Mouse (Mus musculus) lung, embryonic 16.5 days (tissue): ENCODE data around the gene Il11. TPM values are rescaled to one million over a fixed set of nuclear protein-coding genes. Genes with fewer than 3 reads are reported as not detected.
"Not testable (repeated sequence)": the region's sequence is repeated elsewhere in the genome, so short reads cannot be mapped to it uniquely, and the experiment has no call there.

Experiments used
- ATAC-seq: fragments of 200-750 bp; cut with Nextera tagmentation; 2 replicates; pipeline ENCODE4 v1.8.0; 2017; ENCODE audit warnings: low read depth, mild to moderate bottlenecking, moderate library complexity
- H3K27ac ChIP-seq: fragments of 300-500 bp; sonication (generic); 2 replicates; pipeline ENCODE4 v1.5.1; 2014; ENCODE audit warnings: mild to moderate bottlenecking, control low read depth, low read length
- H3K27me3 ChIP-seq: fragments of 300-500 bp; sonication (generic); 2 replicates; pipeline ENCODE4 v1.6.1; 2014; ENCODE audit warnings: low read depth, low read length, mixed read lengths; ENCODE audit not compliant: control insufficient read depth, insufficient read depth
- H3K36me3 ChIP-seq: fragments of 300-500 bp; sonication (generic); 2 replicates; pipeline ENCODE4 v1.6.1; 2014; ENCODE audit warnings: low read length; ENCODE audit not compliant: control insufficient read depth, insufficient read depth
- H3K4me1 ChIP-seq: fragments of 300-500 bp; sonication (generic); replicated peaks from 2 replicates; pipeline ENCODE4 v1.6.1; 2014; ENCODE audit warnings: low read length, mixed read lengths; ENCODE audit not compliant: control insufficient read depth, insufficient read depth
- H3K4me2 ChIP-seq: fragments of 300-500 bp; sonication (generic); 2 replicates; pipeline ENCODE4 v1.6.1; 2014; ENCODE audit warnings: low read depth, low read length, control low read depth
- H3K4me3 ChIP-seq: fragments of 300-500 bp; sonication (generic); 2 replicates; pipeline ENCODE4 v1.5.1; 2014; ENCODE audit warnings: mild to moderate bottlenecking, low read length, control low read depth
- H3K9ac ChIP-seq: fragments of 300-500 bp; sonication (generic); 2 replicates; pipeline ENCODE4 v1.6.1; 2014; ENCODE audit warnings: low read length, control low read depth
- H3K9me3 ChIP-seq: fragments of 300-500 bp; sonication (generic); 2 replicates; pipeline ENCODE4 v1.6.1; 2016; ENCODE audit warnings: low read length; ENCODE audit not compliant: control insufficient read depth
- WGBS: fragments of 180-500 bp; shearing (Covaris S2); extraction: QIAGEN DNeasy Blood & Tissue Kit; methylation state at CpG from one replicate; pipeline ENCODE4 v1.1.7; 2014; 5-methylcytosine and 5-hydroxymethylcytosine counted together
- polyA plus RNA-seq: library from polyadenylated mRNA; unstranded; fragments of >200 nt; fragmentation: Nextera tagmentation; extraction: Ambion mirVana; gene quantifications from 2 replicates; pipeline ENCODE4 v1.2.1, GENCODE M21; 2015

The Il11 gene
- polyA plus RNA-seq, 1 experiment from 2014 or later: 0.19 TPM

DNA sequence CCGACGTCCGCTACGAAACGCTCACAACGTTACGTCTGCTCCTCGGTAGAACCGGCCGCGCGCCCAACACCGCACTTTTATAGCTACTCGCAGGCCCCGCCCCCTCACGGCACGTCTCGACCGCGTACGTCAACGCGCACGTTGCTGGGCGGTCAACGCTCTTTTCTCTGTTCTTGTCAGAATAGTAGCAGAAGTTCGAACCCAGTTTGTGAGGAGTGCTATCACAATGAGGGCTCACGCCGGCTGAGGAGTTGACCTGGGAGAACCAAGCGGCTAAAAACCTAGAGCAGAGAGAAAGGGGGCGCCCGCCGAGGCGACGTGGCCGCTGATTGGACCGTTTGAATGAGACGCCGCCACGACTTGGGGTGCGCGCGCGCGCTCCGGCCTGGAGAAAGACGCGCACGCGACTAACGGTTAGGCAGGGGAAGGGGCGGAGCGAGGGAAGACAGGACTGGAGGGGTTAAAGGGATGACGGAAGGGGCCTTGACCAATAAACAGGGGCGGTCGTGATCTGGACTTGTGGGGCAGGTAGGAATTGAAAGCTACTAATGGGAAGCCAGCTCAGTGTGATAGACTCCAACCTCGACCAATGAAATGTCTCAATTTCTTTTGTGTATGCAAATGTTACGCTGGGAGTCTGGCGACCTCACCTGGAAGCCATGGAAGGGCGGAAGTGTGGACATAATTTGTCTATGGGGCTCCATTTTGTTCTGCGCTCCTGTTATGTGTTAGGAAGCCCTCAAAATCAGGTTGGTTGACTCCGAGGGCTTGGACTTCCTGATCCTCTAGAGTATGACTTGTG is 29.8 kb upstream of the Il11 start, which contains the start of gene Ube2s:
TSS of gene Ube2s (minus strand) at position 288 of the 802 bp plus-strand sequence.
- Histone ChIP-seq H3K4me3 (peak within 1 kb of the TSS; percentile 99), H3K36me3 (peaks cover 14% of the 10 kb centered on the region), H3K9me3 (no peaks in the 10 kb centered on the region), H3K27ac (peak within 1 kb of the TSS; percentile 99), H3K9ac (peak within 1 kb of the TSS; percentile 100), H3K4me1 (peaks cover 22% of the 10 kb centered on the region), H3K27me3 (no peaks in the 10 kb centered on the region), H3K4me2 (peak within 1 kb of the TSS; percentile 80)
- peak; percentile 99 for ATAC-seq
- WGBS: under 1% methylated on average over 62 of the region's 62 CpGs

GRCm38 (mm10) chr7:4811842-4812302 is 29.2 kb upstream of the Il11 start:
- WGBS: under 1% methylated on average over 24 of the region's 36 CpGs
- Histone ChIP-seq H3K4me3 (peak overlapping the region; percentile 99), H3K27ac (peak overlapping the region; percentile 99), H3K9me3 (no peaks in the 10 kb centered on the region), H3K27me3 (no peaks in the 10 kb centered on the region), H3K4me1 (peaks cover 22% of the 10 kb centered on the region), H3K4me2 (peak overlapping the region; percentile 61), H3K9ac (peak overlapping the region; percentile 100), H3K36me3 (peaks cover 20% of the 10 kb centered on the region)
- no peak for ATAC-seq

DNA sequence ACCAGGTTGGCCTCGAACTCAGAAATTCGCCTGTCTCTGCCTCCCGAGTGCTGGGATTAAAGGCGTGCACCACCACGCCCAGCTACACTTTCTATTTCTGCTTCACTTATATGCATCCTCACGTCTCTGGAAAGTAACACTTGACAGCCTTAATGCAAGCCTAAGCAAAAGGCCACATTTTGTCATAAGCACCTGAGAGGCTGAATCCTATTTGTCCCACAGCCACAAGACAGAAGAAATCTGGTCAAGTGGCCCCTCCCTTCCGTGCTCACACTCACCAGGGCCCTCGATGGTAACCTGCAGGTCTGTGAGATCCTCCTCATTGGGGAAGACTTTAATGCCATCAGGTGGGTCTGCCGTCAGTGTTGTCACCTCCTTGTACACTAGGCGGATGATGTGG is 28.5 kb upstream of the Il11 start:
- H3K27me3 ChIP-seq, H3K9me3 ChIP-seq, ATAC-seq, H3K27ac ChIP-seq: not testable (repeated sequence)
- Histone ChIP-seq H3K9ac (peak overlapping the region; percentile 100), H3K36me3 (peaks cover 27% of the 10 kb centered on the region), H3K4me3 (peak overlapping the region; percentile 99), H3K4me1 (peaks cover 22% of the 10 kb centered on the region), H3K4me2 (peak overlapping the region; percentile 61)
- WGBS: 23% methylated on average over 9 of the region's 10 CpGs

GRCm38 (mm10) chr7:4806716-4807115 is 24.1 kb upstream of the Il11 start:
- ATAC-seq: no peak; the same call in 1 of the 2 replicates
- Histone ChIP-seq H3K27ac (no peak overlapping the region), H3K4me2 (no peak overlapping the region), H3K27me3 (no peaks in the 10 kb centered on the region), H3K36me3 (peaks cover 34% of the 10 kb centered on the region), H3K9me3 (no peaks in the 10 kb centered on the region), H3K4me1 (peaks cover 16% of the 10 kb centered on the region), H3K9ac (no peak overlapping the region), H3K4me3 (no peak overlapping the region)
- WGBS: 83% methylated on average over 7 of the region's 7 CpGs

GRCm38 (mm10) chr7:4802247-4802646 is 19.6 kb upstream of the Il11 start:
- Histone ChIP-seq H3K36me3 (peaks cover 23% of the 10 kb centered on the region), H3K27ac (no peak overlapping the region), H3K9ac (no peak overlapping the region), H3K27me3 (no peaks in the 10 kb centered on the region), H3K4me3 (no peak overlapping the region), H3K9me3 (no peaks in the 10 kb centered on the region), H3K4me1 (no peaks in the 10 kb centered on the region), H3K4me2 (no peak overlapping the region)
- ATAC-seq: no peak

DNA sequence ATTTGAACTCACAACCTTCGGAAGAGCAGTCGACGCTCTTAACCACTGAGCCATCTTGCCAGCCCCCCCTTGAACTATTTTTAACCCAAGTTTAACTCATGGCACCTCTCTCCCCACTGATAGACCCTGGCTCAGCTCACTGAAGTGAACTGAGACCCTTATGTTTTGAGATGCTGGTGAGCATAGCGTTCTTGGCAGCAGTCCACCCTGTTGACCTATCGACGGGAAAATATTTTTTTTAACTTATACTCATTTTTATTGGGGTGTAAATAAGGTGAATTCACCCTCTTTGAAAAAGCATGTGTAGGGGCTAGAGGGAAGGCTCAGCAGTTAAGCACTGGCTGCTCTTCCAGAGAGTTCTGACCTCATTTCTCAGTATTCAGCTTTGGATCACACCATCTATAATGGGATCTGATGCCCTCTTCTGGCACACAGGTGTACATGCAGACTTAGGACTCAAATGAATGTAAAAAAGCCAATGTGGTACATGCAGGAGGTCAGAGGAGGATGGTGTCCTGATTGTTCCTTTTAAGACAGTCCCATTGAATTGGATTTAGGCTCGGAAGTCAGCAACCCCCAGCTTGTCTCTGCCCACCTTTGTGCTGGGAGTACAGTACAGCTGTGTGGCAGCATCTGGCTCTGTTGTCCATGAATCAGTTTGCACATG is 13.2 kb upstream of the Il11 start:
- Histone ChIP-seq H3K27ac (no peak overlapping the region), H3K36me3 (peaks cover 28% of the 10 kb centered on the region)
- WGBS: 60% methylated on average over 7 of the region's 7 CpGs

GRCm38 (mm10) chr7:4794631-4795168 is 12.0 kb upstream of the Il11 start:
- Histone ChIP-seq H3K27me3 (no peaks in the 10 kb centered on the region), H3K36me3 (peaks cover 28% of the 10 kb centered on the region), H3K9me3 (no peaks in the 10 kb centered on the region), H3K4me1 (peaks cover 7% of the 10 kb centered on the region), H3K9ac (no peak overlapping the region; the same call in 1 of the 2 replicates), H3K4me3 (no peak overlapping the region), H3K4me2 (no peak overlapping the region), H3K27ac (no peak overlapping the region)
- 60% methylated on average over 3 of the region's 3 CpGs for WGBS
- no peak for ATAC-seq

More for the DNA sequence above, 13.2 kb upstream of the Il11 start:
- Histone ChIP-seq H3K9ac (no peak overlapping the region), H3K27me3 (no peaks in the 10 kb centered on the region), H3K4me1 (peaks cover 7% of the 10 kb centered on the region), H3K4me3 (no peak overlapping the region), H3K4me2 (no peak overlapping the region), H3K9me3 (no peaks in the 10 kb centered on the region)
- ATAC-seq: no peak

- ATAC-seq: no peak
- Histone ChIP-seq H3K27ac (no peak overlapping the region), H3K4me2 (peak overlapping the region; percentile 66)
Observed at GRCm38 (mm10) chr7:4793674-4794073, 11.0 kb upstream of the Il11 start.

DNA sequence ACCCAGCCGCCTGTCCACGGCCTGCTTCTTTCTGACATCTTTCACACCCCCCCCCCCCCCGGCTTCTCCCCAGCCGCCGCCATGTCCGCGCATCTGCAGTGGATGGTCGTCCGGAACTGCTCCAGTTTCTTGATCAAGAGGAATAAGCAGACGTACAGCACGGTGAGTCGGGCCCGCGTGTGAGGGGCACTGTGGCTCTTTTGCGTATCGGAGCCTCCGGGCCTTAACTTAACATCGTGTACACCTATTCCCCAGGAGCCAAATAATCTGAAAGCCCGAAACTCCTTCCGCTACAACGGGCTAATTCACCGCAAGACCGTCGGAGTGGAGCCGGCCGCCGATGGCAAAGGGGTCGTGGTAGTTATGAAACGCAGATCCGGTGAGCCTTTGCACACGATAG is 10.6 kb upstream of the Il11 start:
- H3K9me3 ChIP-seq, H3K27me3 ChIP-seq, H3K4me1 ChIP-seq, ATAC-seq: not testable (repeated sequence)
- H3K4me3 ChIP-seq: peak overlapping the region; percentile 82
- H3K27ac ChIP-seq: peak overlapping the region; percentile 86
- H3K36me3 ChIP-seq: peaks cover 28% of the 10 kb centered on the region
- H3K9ac ChIP-seq: peak overlapping the region; percentile 95
- peak overlapping the region; percentile 66 for H3K4me2 ChIP-seq
- WGBS: under 1% methylated on average over 31 of the region's 31 CpGs

More at GRCm38 (mm10) chr7:4793674-4794073, 11.0 kb upstream of the Il11 start:
- Histone ChIP-seq H3K4me3 (peak overlapping the region; percentile 82), H3K4me1 (peaks cover 7% of the 10 kb centered on the region), H3K36me3 (peaks cover 28% of the 10 kb centered on the region), H3K9ac (peak overlapping the region; percentile 95), H3K9me3 (no peaks in the 10 kb centered on the region), H3K27me3 (no peaks in the 10 kb centered on the region)
- 36% methylated on average over 4 of the region's 4 CpGs for WGBS
